Mouse (Mus musculus) layer of hippocampus, adult 2 months (tissue): ENCODE results near the gene Cap2. TPM values are rescaled to one million over a fixed set of nuclear protein-coding genes. Genes with fewer than 3 reads are reported as not detected.

Experiments
- DNase-seq, 2 experiments: peaks; one replicate each; pipeline ENCODE4 v3.0.0; 2022; ENCODE audit warnings: low spot score in 2 of 2
- H3K27ac ChIP-seq: fragments of 200-600 bp; 2 replicates; pipeline ENCODE4 v1.8.1; 2022
- H3K4me3 ChIP-seq: fragments of 200-600 bp; 2 replicates; pipeline ENCODE4 v1.8.1; 2022; ENCODE audit warnings: mild to moderate bottlenecking
- CTCF ChIP-seq: fragments of 200-600 bp; conservative IDR thresholded peaks from 2 replicates; pipeline ENCODE4 v1.8.1; 2022; ENCODE audit warnings: antibody characterized with exemption, mild to moderate bottlenecking, moderate library complexity
- total RNA-seq, 2 experiments: library from RNA; stranded (reverse); gene quantifications; 2 replicates each; pipeline ENCODE4 v1.2.3; 2021

The Cap2 gene
- total RNA-seq, 2 experiments from 2014 or later: 216 to 220 TPM

- DNase-seq: no peak
- H3K4me3 ChIP-seq: no peak overlapping the region
- no peak overlapping the region for H3K27ac ChIP-seq
- TF ChIP-seq CTCF: no peak
These were observed 30.0 kb downstream of the Cap2 start for GRCm38 (mm10) chr13:46531676-46532075.

DNA sequence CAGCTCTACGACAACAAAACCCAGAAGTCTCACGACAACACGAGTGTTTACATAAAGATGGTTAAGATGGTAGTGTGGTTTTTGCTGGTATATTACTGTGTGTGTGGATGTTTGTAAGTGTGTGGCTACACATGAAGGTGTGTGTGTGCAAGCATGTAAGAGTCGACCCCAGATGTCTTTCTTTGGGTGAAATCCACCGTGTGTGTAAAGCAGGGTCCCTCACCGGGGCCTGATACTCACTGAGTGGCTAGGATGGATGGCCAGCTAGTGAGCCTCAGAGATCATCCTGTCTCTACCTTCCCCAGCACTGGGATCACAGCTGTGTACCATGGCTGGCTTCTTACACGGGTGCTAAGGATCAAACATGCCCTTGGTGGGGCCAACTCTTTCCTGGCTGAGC, 30.6 kb downstream of the Cap2 start:
- no peak for TF ChIP-seq CTCF
- Histone ChIP-seq H3K27ac (no peak overlapping the region), H3K4me3 (no peak overlapping the region)
- no peak for DNase-seq

- no peak overlapping the region for H3K4me3 ChIP-seq
- H3K27ac ChIP-seq: peak overlapping the region; percentile 36; the same call in 1 of the 2 replicates
- no peak for DNase-seq
These were observed 31.9 kb downstream of the Cap2 start for GRCm38 (mm10) chr13:46533342-46534129.

DNA sequence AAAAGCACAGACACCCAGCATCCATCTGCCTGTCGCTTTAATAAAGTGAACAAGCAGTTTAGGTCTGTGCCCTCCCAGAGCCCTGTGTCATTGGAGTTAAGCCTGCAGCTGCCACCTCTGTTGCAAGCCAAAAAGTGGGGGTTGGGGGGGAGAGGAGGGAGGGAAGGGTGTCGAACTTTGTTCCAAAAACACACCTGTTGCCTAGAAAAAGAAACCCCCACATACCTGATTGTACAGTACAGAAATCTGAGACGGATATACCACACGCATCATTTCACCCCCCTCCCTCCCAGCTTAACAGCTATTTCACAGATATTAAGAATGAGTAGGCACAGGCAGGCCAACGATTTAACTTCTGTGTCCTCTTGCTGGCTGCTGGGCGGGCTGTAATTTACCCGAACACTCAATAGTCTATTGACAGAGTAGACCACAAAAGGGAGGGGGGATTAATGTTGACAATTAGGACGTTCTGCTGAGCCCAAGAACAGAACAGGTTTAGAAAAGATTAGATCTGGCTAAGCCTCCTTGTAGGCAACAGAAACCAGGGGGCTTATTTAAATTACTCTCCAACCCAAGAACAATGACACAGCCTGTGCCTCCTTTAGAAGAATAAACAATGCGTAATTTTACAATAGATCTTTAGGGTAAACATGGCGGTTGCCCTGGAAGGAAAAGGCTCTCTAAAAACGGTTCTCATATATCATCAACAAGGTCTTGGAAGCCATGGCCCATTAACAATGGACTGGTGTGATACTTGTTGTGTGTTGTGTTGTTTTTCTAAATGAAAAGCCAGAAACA, 32.7 kb downstream of the Cap2 start:
- 0 out of 2 replicates have a peak overlapping the region, but pooled peaks have one; percentile 36 for H3K27ac ChIP-seq
- DNase-seq: no peak

More at GRCm38 (mm10) chr13:46533342-46534129, 31.9 kb downstream of the Cap2 start:
- no peak for TF ChIP-seq CTCF

DNA sequence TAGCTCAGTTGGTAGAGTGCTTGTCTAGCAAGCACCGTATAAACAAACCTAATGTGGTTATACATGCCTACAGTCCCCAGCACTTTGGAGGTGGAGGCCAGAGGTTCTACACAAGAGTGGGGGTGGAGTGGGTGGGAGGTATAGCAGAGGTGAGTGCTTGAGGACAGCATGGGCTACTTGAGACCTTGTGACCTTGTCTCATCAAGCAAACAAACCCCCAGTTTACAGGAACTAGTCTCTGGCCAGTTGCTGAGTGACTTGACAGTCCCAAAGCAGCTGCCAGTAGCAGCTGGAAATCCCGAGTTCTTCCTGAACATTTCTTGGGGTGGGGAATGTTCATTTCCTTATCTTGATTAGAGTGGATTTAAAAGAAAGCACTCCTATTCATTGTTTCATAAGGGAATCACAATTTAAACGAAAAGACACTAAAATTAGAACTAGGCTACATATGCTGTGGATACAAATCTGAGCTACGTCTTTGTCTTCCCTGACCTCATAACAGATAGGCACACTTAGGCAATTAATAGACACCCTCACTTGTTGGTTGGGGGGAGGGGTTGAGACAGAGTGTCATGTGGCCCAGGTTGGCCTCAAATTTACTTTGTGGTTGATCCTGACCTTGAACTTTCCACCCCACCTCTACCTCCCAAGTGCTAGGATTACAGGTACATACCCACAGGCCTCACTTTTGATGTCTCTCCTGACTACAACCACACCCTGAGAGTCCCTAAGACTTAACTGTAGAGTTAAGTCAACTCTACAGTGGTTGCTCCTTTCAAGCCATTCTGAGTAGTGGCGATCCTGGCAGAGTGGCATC, 33.5 kb downstream of the Cap2 start:
- DNase-seq: no peak
- Histone ChIP-seq H3K27ac (no peak overlapping the region), H3K4me3 (no peak overlapping the region)
- TF ChIP-seq CTCF: no peak

More for the DNA sequence above, 32.7 kb downstream of the Cap2 start:
- H3K4me3 ChIP-seq: no peak overlapping the region
- TF ChIP-seq CTCF: no peak

- H3K27ac ChIP-seq: no peak overlapping the region
- no peak overlapping the region for H3K4me3 ChIP-seq
- TF ChIP-seq CTCF: no peak
- DNase-seq: no peak
These were observed 37.6 kb downstream of the Cap2 start for GRCm38 (mm10) chr13:46539284-46539683.

- Histone ChIP-seq H3K27ac (peak overlapping the region; percentile 46), H3K4me3 (no peak overlapping the region)
- TF ChIP-seq CTCF: no peak
- DNase-seq: no peak
These were observed 39.3 kb downstream of the Cap2 start for GRCm38 (mm10) chr13:46540943-46541342.

- DNase-seq: no peak
- no peak for TF ChIP-seq CTCF
- no peak overlapping the region for H3K4me3 ChIP-seq
- peak overlapping the region; percentile 52; the same call in 1 of the 2 replicates for H3K27ac ChIP-seq
These were observed 41.1 kb downstream of the Cap2 start for GRCm38 (mm10) chr13:46542782-46543181.

- H3K27ac ChIP-seq: peak overlapping the region; percentile 68
- DNase-seq: no peak
- H3K4me3 ChIP-seq: no peak overlapping the region
- no peak for TF ChIP-seq CTCF
These were observed 43.0 kb downstream of the Cap2 start for GRCm38 (mm10) chr13:46544608-46545007.

DNA sequence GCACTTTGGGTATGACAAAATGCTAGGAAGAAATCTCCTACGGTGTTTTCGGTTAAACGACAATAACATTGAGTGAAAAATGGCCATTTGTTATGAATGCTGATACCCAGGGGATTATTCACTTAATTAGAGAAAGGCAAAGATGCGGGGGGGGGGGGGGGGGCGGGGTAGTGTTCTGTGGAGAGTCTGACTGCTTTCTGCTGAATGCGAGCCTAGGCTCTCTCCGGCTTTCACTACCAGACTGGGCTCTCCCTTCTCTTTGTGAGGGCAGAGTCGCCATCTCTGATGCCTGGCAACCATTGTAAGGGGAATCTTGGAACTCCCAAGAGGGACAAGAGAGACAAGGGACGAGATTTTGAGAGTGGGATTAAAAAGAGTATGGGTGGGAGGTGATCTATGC, 43.4 kb downstream of the Cap2 start:
- H3K27ac ChIP-seq: no peak overlapping the region; the same call in 1 of the 2 replicates
- DNase-seq: no peak

DNA sequence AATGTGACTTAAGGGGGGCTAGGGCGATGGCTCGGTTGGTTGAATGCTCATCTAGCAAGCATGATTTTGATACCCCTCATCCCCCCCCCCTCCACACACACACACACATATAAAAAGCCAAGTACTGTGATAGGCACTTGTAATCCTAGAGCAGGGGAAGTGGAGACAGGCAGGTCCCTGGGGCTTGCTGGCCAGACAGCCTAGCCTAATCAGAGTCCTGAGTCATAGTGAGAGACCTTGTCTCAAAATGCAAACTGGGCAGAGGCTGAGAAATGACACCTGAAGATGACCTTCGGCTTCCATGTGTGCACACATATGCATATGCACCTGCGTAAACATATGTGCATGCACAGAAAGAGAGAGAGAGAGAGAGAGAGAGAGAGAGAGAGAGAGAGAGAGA, 45.2 kb downstream of the Cap2 start:
- TF ChIP-seq CTCF: no peak
- H3K27ac ChIP-seq: no peak overlapping the region
- no peak for DNase-seq
- H3K4me3 ChIP-seq: no peak overlapping the region

More for the DNA sequence above, 43.4 kb downstream of the Cap2 start:
- no peak for TF ChIP-seq CTCF
- H3K4me3 ChIP-seq: no peak overlapping the region

- TF ChIP-seq CTCF: no peak
- H3K27ac ChIP-seq: peak overlapping the region; percentile 79
- DNase-seq: no peak
- no peak overlapping the region for H3K4me3 ChIP-seq
These were observed 45.6 kb downstream of the Cap2 start for GRCm38 (mm10) chr13:46547253-46547652.

DNA sequence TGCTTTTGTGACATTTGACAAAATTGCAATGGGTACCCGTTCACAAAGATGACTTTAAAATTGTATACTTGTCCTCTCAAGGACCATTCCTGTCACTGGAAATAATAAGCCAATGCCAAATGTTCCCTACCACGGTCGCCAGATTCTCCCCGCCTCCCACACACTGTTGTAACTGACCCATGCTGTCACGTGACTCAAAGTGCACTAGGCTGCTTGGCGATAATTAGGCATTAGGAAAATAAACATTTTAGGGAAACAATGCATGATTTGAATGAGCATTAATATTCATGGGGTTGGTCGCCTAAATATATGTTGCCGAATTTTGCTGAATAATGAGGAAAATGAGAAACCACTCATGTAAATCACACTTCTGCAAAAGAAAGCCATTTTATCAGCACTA, 46.5 kb downstream of the Cap2 start:
- Histone ChIP-seq H3K27ac (peak overlapping the region; percentile 79), H3K4me3 (no peak overlapping the region; the same call in 1 of the 2 replicates)
- TF ChIP-seq CTCF: no peak

More for the DNA sequence above, 46.5 kb downstream of the Cap2 start:
- no peak for DNase-seq
